Mouse (Mus musculus) intestine, postnatal 0 days (tissue): ENCODE measurements at regions not wholly inside any gene's neighbourhood (a gene's known extent, or its start where the extent isn't known, plus 50 kb on each side); places are given as distances from the start of the nearest gene placed in this dataset.

ENCODE experiments used
- ATAC-seq: fragments of 200-750 bp; cut with Nextera tagmentation; 2 replicates; pipeline ENCODE4 v1.8.0; 2017; ENCODE audit warnings: mild to moderate bottlenecking, moderate TSS enrichment, moderate library complexity
- H3K27ac ChIP-seq: fragments of 300-500 bp; sonication (generic); 2 replicates; pipeline ENCODE4 v1.5.1; 2014; ENCODE audit warnings: mild to moderate bottlenecking, low read depth, low read length, moderate library complexity
- H3K27me3 ChIP-seq: fragments of 300-500 bp; sonication (generic); replicated peaks from 2 replicates; pipeline ENCODE4 v1.6.1; 2014; ENCODE audit warnings: low read length, mixed read lengths; ENCODE audit not compliant: control insufficient read depth, insufficient read depth
- H3K36me3 ChIP-seq: fragments of 300-500 bp; sonication (generic); 2 replicates; pipeline ENCODE4 v1.6.1; 2014; ENCODE audit warnings: mild to moderate bottlenecking, moderate library complexity; ENCODE audit not compliant: control insufficient read depth, insufficient read depth
- H3K4me1 ChIP-seq: fragments of 300-500 bp; sonication (generic); replicated peaks from 2 replicates; pipeline ENCODE4 v1.6.1; 2014; ENCODE audit warnings: antibody characterized with exemption, low read length, mixed read lengths; ENCODE audit not compliant: control insufficient read depth, insufficient read depth
- H3K4me2 ChIP-seq: fragments of 300-500 bp; sonication (generic); replicated peaks from 2 replicates; pipeline ENCODE4 v1.6.1; 2014; ENCODE audit warnings: low read depth, mild to moderate bottlenecking, moderate library complexity
- H3K4me3 ChIP-seq: fragments of 300-500 bp; sonication (generic); 2 replicates; pipeline ENCODE4 v1.5.1; 2014; ENCODE audit warnings: low read depth, low read length
- H3K9ac ChIP-seq: fragments of 300-500 bp; sonication (generic); 2 replicates; pipeline ENCODE4 v1.6.1; 2014; ENCODE audit warnings: mild to moderate bottlenecking, low read depth, low read length
- H3K9me3 ChIP-seq: fragments of 300-500 bp; sonication (generic); 2 replicates; pipeline ENCODE4 v1.6.1; 2016; ENCODE audit warnings: mixed run types; ENCODE audit not compliant: control insufficient read depth
- CTCF ChIP-seq: sonication (generic); IDR thresholded peaks from 2 replicates; pipeline ENCODE4 v1.5.1; 2016; ENCODE audit warnings: low read depth, mild to moderate bottlenecking, control low read depth, antibody characterized with exemption, moderate library complexity
- WGBS: fragments of 180-500 bp; shearing (Covaris S2); extraction: QIAGEN DNeasy Blood & Tissue Kit; methylation state at CpG from one replicate; pipeline ENCODE4 v1.1.7; 2014; 5-methylcytosine and 5-hydroxymethylcytosine counted together

- H3K36me3 ChIP-seq: no peaks in the 10 kb centered on the region
- no peak overlapping the region for H3K4me3 ChIP-seq
- no peak overlapping the region for H3K9ac ChIP-seq
- H3K27ac ChIP-seq: no peak overlapping the region
- ATAC-seq: no peak
- no peak overlapping the region for H3K4me2 ChIP-seq
- WGBS: 94% methylated on average over 3 of the region's 3 CpGs
- H3K4me1 ChIP-seq: 0 out of 2 replicates have a peak, but pooled peaks cover 3% of the 10 kb centered on the region
- TF ChIP-seq CTCF: no peak
- no peaks in the 10 kb centered on the region for H3K27me3 ChIP-seq
- no peaks in the 10 kb centered on the region for H3K9me3 ChIP-seq
These were observed 83.8 kb downstream of the Ier5 start for GRCm38 (mm10) chr1:155015669-155016068.

- no peak for TF ChIP-seq CTCF
- no peak overlapping the region for H3K4me2 ChIP-seq
- no peak overlapping the region for H3K27ac ChIP-seq
- WGBS: 87% methylated on average over 3 of the region's 3 CpGs
- no peaks in the 10 kb centered on the region for H3K36me3 ChIP-seq
- H3K27me3 ChIP-seq: no peaks in the 10 kb centered on the region
- ATAC-seq: no peak
- H3K9ac ChIP-seq: no peak overlapping the region
- H3K9me3 ChIP-seq: no peaks in the 10 kb centered on the region
- 0 out of 2 replicates have a peak, but pooled peaks cover 3% of the 10 kb centered on the region for H3K4me1 ChIP-seq
- H3K4me3 ChIP-seq: no peak overlapping the region
These were observed 84.5 kb downstream of the Ier5 start for GRCm38 (mm10) chr1:155014944-155015343.

GRCm38 (mm10) chr1:155013784-155014183 lies 85.7 kb downstream of the Ier5 start:
- no peak overlapping the region for H3K4me3 ChIP-seq
- peak; percentile 67 for ATAC-seq

GRCm38 (mm10) chr1:155013361-155013760 lies 86.1 kb downstream of the Ier5 start:
- Histone ChIP-seq H3K27me3 (no peaks in the 10 kb centered on the region), H3K4me2 (no peak overlapping the region), H3K4me3 (no peak overlapping the region), H3K4me1 (0 out of 2 replicates have a peak, but pooled peaks cover 3% of the 10 kb centered on the region), H3K9me3 (no peaks in the 10 kb centered on the region), H3K9ac (no peak overlapping the region), H3K27ac (no peak overlapping the region), H3K36me3 (no peaks in the 10 kb centered on the region)
- 31% methylated on average over 4 of the region's 4 CpGs for WGBS
- ATAC-seq: no peak
- TF ChIP-seq CTCF: no peak

More at GRCm38 (mm10) chr1:155013784-155014183, 85.7 kb downstream of the Ier5 start:
- Histone ChIP-seq H3K4me2 (no peak overlapping the region), H3K4me1 (0 out of 2 replicates have a peak, but pooled peaks cover 3% of the 10 kb centered on the region), H3K36me3 (no peaks in the 10 kb centered on the region), H3K27ac (no peak overlapping the region), H3K9me3 (no peaks in the 10 kb centered on the region), H3K9ac (no peak overlapping the region), H3K27me3 (no peaks in the 10 kb centered on the region)
- WGBS: 12% methylated on average over 4 of the region's 4 CpGs
- no peak for TF ChIP-seq CTCF

- Histone ChIP-seq H3K36me3 (no peaks in the 10 kb centered on the region), H3K4me1 (no peaks in the 10 kb centered on the region), H3K9ac (no peak overlapping the region), H3K4me3 (no peak overlapping the region), H3K27ac (no peak overlapping the region), H3K9me3 (no peaks in the 10 kb centered on the region), H3K27me3 (no peaks in the 10 kb centered on the region), H3K4me2 (no peak overlapping the region)
- TF ChIP-seq CTCF: peak; percentile 100
- ATAC-seq: peak; percentile 63; the same call in 1 of the 2 replicates
- WGBS: 21% methylated on average over 16 of the region's 16 CpGs
These were observed 92.6 kb downstream of the Ier5 start for GRCm38 (mm10) chr1:155006539-155007486.

GRCm38 (mm10) chr1:155006099-155006498 lies 93.3 kb downstream of the Ier5 start:
- WGBS: 82% methylated on average over 10 of the region's 10 CpGs
- TF ChIP-seq CTCF: no peak

More at GRCm38 (mm10) chr1:155006099-155006498, 93.3 kb downstream of the Ier5 start:
- no peak overlapping the region for H3K27ac ChIP-seq
- H3K4me1 ChIP-seq: no peaks in the 10 kb centered on the region
- no peaks in the 10 kb centered on the region for H3K27me3 ChIP-seq
- no peak for ATAC-seq
- H3K36me3 ChIP-seq: no peaks in the 10 kb centered on the region
- no peaks in the 10 kb centered on the region for H3K9me3 ChIP-seq
- no peak overlapping the region for H3K4me3 ChIP-seq
- H3K9ac ChIP-seq: no peak overlapping the region
- no peak overlapping the region for H3K4me2 ChIP-seq
